22 mouse cellular contexts compared by ENCODE assay signal in genomic region chr10:119109207-119109606, GRCm38 (mm10).
DNase-seq lines count a peak whose midpoint lies in the region; ATAC-seq lines count a peak whose summit lies in the region.
"Had no signal": no experiment of that assay in that cellular context is flagged by ENCODE, and none has a peak within 500 bp of the region (broad histone marks: within the 10 kb centered on the region; RNA-seq: fewer than 3 reads in every experiment).

No protein-coding gene starts in this region.

- H3K27me3 ChIP-seq in kidney, embryonic 16.5 days (ENCODE audit: insufficient read depth, low read length): no peaks in the 10 kb centered on the region
- no peaks in the 10 kb centered on the region for H3K27me3 ChIP-seq in kidney, embryonic 15.5 days
- no peaks in the 10 kb centered on the region for H3K27me3 ChIP-seq in midbrain, embryonic 12.5 days
- H3K27me3 ChIP-seq in midbrain, embryonic 15.5 days (replicated peaks): no peaks in the 10 kb centered on the region
- H3K27me3 ChIP-seq: forebrain, embryonic 15.5 days; heart, embryonic 13.5 days; hindbrain, embryonic 12.5 days; neural tube, embryonic 12.5 days had no signal

- peak; percentile 39; the same call in 1 of the 2 replicates for ATAC-seq in kidney, embryonic 16.5 days (ENCODE audit: low FRiP score, low TSS enrichment)
- no peak for ATAC-seq in kidney, embryonic 15.5 days (replicated peaks; ENCODE audit: low FRiP score)
- ATAC-seq in midbrain, embryonic 12.5 days (ENCODE audit: low FRiP score, low read depth): 0 out of 2 replicates have a peak, but pooled peaks have one; percentile 31
- no peak for ATAC-seq in midbrain, embryonic 15.5 days (replicated peaks)
- ATAC-seq: forebrain, embryonic 15.5 days had no signal

- DNase-seq in ZHBTc4 (ENCODE audit: low read depth, low spot score): peak; percentile 57
- DNase-seq in adipocyte (ENCODE audit: low spot score): no peak
- DNase-seq in adrenal gland, adult 18-20 months (ENCODE audit: low spot score in 2 of 2): no peak
- DNase-seq: cerebellum, adult 11 months; cerebellum, adult 9-11 months; gastrocnemius, postnatal 25 days; heart, adult 2 months; heart, postnatal 14 days; kidney, adult 8-10 months; kidney, postnatal 25 days; midbrain, embryonic 14.5 days; right cerebral cortex, postnatal 14 days had no signal

- H3K9me3 ChIP-seq in kidney, embryonic 16.5 days (ENCODE audit: low read length): no peaks in the 10 kb centered on the region
- no peaks in the 10 kb centered on the region for H3K9me3 ChIP-seq in kidney, embryonic 15.5 days (replicated peaks)
- H3K9me3 ChIP-seq in midbrain, embryonic 12.5 days: no peaks in the 10 kb centered on the region
- no peaks in the 10 kb centered on the region for H3K9me3 ChIP-seq in midbrain, embryonic 15.5 days
- H3K9me3 ChIP-seq: embryonic facial prominence, embryonic 10.5 days; forebrain, embryonic 15.5 days; heart, embryonic 13.5 days; hindbrain, embryonic 12.5 days; neural tube, embryonic 12.5 days had no signal

- H3K4me1 ChIP-seq in kidney, embryonic 16.5 days (ENCODE audit: insufficient read depth, low read length): no peaks in the 10 kb centered on the region
- no peaks in the 10 kb centered on the region for H3K4me1 ChIP-seq in kidney, embryonic 15.5 days
- H3K4me1 ChIP-seq in midbrain, embryonic 12.5 days: peaks cover 10% of the 10 kb centered on the region; the same call in 1 of the 2 replicates
- peaks cover 14% of the 10 kb centered on the region for H3K4me1 ChIP-seq in midbrain, embryonic 15.5 days
- H3K4me1 ChIP-seq: forebrain, embryonic 15.5 days; hindbrain, embryonic 12.5 days; neural tube, embryonic 12.5 days had no signal

- H3K36me3 ChIP-seq in kidney, embryonic 16.5 days (ENCODE audit: insufficient read depth, low read length): no peaks in the 10 kb centered on the region
- H3K36me3 ChIP-seq in kidney, embryonic 15.5 days: no peaks in the 10 kb centered on the region
- H3K36me3 ChIP-seq in midbrain, embryonic 12.5 days: no peaks in the 10 kb centered on the region
- no peaks in the 10 kb centered on the region for H3K36me3 ChIP-seq in midbrain, embryonic 15.5 days (replicated peaks)
- H3K36me3 ChIP-seq: embryonic facial prominence, embryonic 10.5 days; forebrain, embryonic 15.5 days; heart, embryonic 13.5 days; hindbrain, embryonic 12.5 days; neural tube, embryonic 12.5 days had no signal

- no peak overlapping the region for H3K9ac ChIP-seq in kidney, embryonic 16.5 days (replicated peaks; ENCODE audit: low read length)
- H3K9ac ChIP-seq in kidney, embryonic 15.5 days: no peak overlapping the region
- H3K9ac ChIP-seq in midbrain, embryonic 12.5 days (replicated peaks): no peak overlapping the region
- no peak overlapping the region for H3K9ac ChIP-seq in midbrain, embryonic 15.5 days
- H3K9ac ChIP-seq: forebrain, embryonic 15.5 days; heart, embryonic 13.5 days; hindbrain, embryonic 12.5 days; neural tube, embryonic 12.5 days had no signal

- no peak overlapping the region for H3K4me3 ChIP-seq in kidney, embryonic 16.5 days (ENCODE audit: low read length)
- H3K4me3 ChIP-seq in kidney, embryonic 15.5 days (replicated peaks): no peak overlapping the region
- H3K4me3 ChIP-seq in midbrain, embryonic 12.5 days: no peak overlapping the region
- no peak overlapping the region for H3K4me3 ChIP-seq in midbrain, embryonic 15.5 days
- H3K4me3 ChIP-seq: embryonic facial prominence, embryonic 10.5 days; forebrain, embryonic 15.5 days; heart, adult 2 months; heart, embryonic 13.5 days; hindbrain, embryonic 12.5 days; layer of hippocampus, adult 2 months; neural tube, embryonic 12.5 days had no signal

- H3K27ac ChIP-seq in kidney, embryonic 16.5 days (ENCODE audit: low read length): no peak overlapping the region
- no peak overlapping the region for H3K27ac ChIP-seq in kidney, embryonic 15.5 days
- H3K27ac ChIP-seq in midbrain, embryonic 12.5 days (replicated peaks): no peak overlapping the region
- no peak overlapping the region for H3K27ac ChIP-seq in midbrain, embryonic 15.5 days
- H3K27ac ChIP-seq: embryonic facial prominence, embryonic 10.5 days; forebrain, embryonic 15.5 days; heart, adult 2 months; heart, embryonic 13.5 days; hindbrain, embryonic 12.5 days; layer of hippocampus, adult 2 months; neural tube, embryonic 12.5 days had no signal

- WGBS in kidney, embryonic 16.5 days: 89% methylated on average over 4 of the region's 4 CpGs
- 89% methylated on average over 4 of the region's 4 CpGs for WGBS in kidney, embryonic 15.5 days
- 83% methylated on average over 4 of the region's 4 CpGs for WGBS in midbrain, embryonic 12.5 days
- 70% methylated on average over 4 of the region's 4 CpGs for whole genome bisulfite sequencing in midbrain, embryonic 15.5 days

- no peak overlapping the region for H3K4me2 ChIP-seq in kidney, embryonic 16.5 days (replicated peaks; ENCODE audit: low read depth, low read length)
- no peak overlapping the region for H3K4me2 ChIP-seq in kidney, embryonic 15.5 days
- no peak overlapping the region for H3K4me2 ChIP-seq in midbrain, embryonic 12.5 days (replicated peaks)
- H3K4me2 ChIP-seq in midbrain, embryonic 15.5 days: no peak overlapping the region
- H3K4me2 ChIP-seq: forebrain, embryonic 15.5 days; heart, embryonic 13.5 days; hindbrain, embryonic 12.5 days; neural tube, embryonic 12.5 days had no signal

Comparison
In these comparisons a context has a peak if more than half of its experiments do, and no peak if none do; other contexts are left out.
1. ATAC-seq: peak in kidney, embryonic 16.5 days (single experiment) and midbrain, embryonic 12.5 days (single experiment); none in kidney, embryonic 15.5 days (single experiment) and midbrain, embryonic 15.5 days (single experiment).